Mouse (Mus musculus): ENCODE data around the gene Steap3.

DNA sequence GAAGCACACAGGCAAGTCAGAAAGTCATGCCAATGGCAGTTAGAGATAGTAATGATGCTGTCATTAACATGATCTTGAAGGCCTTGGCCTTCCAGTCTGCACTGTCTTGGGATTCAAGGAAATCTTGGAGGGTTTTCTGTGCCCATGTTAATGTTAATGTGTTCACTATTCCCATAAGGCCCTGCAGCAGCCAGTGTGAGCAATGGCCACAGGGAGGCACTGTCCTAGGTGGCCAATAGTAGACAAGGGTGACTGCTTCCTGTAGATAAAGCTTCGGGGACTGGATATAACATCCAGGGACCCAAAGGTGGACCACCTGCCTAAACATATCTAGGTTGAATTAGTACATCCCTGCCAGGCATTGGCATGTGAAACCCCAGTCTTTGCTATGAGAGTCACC lies 35.4 kb downstream of the Steap3 start:
- TF ChIP-seq USF1 (IDR thresholded peaks at IDR 0.05; ENCODE audit: low read depth) (no peak), CTCF (IDR thresholded peaks at IDR 0.05; ENCODE audit: control insufficient read depth, insufficient read depth, insufficient read length) (no peak), CEBPB (IDR thresholded peaks at IDR 0.05; ENCODE audit: low read depth) (no peak), FOSL1 (IDR thresholded peaks at IDR 0.05; ENCODE audit: insufficient read depth, low read length, poor library complexity, severe bottlenecking) (no peak), MAX (IDR thresholded peaks at IDR 0.05) (no peak)

Data from C2C12 (cell line).